Mouse (Mus musculus) kidney, adult 2 months (tissue): Measurements from ENCODE around the gene Kpna7. TPM values are rescaled to one million over a fixed set of nuclear protein-coding genes. Genes with fewer than 3 reads are reported as not detected.
A peak's percentile ranks its signal among the peaks of the same experiment; 100 is the strongest.

Experiments
- DNase-seq: peaks from one replicate; pipeline ENCODE4 v3.0.0; 2021
- H3K27ac ChIP-seq: fragments of 200-500 bp; 2 replicates; pipeline ENCODE4 v1.5.1; 2012; ENCODE audit warnings: low read depth, low read length, control low read depth, inconsistent platforms; ENCODE audit not compliant: insufficient read depth
- H3K27me3 ChIP-seq: fragments of 200-500 bp; replicated peaks from 2 replicates; pipeline ENCODE4 v1.6.1; 2012; ENCODE audit warnings: mild to moderate bottlenecking, moderate library complexity, low read length, inconsistent platforms; ENCODE audit not compliant: control insufficient read depth, insufficient read depth
- H3K36me3 ChIP-seq: fragments of 200-500 bp; 2 replicates; pipeline ENCODE4 v1.6.1; 2012; ENCODE audit warnings: mild to moderate bottlenecking, moderate library complexity, low read length, inconsistent platforms; ENCODE audit not compliant: control insufficient read depth, insufficient read depth
- H3K4me1 ChIP-seq: fragments of 200-500 bp; 2 replicates; pipeline ENCODE4 v1.6.1; 2011; ENCODE audit warnings: low read length; ENCODE audit not compliant: control insufficient read depth, insufficient read depth
- H3K4me3 ChIP-seq: fragments of 200-500 bp; 2 replicates; pipeline ENCODE4 v1.5.1; 2011; ENCODE audit warnings: mild to moderate bottlenecking, low read depth, low read length, control low read depth; ENCODE audit not compliant: insufficient read depth
- CTCF ChIP-seq: fragments of 200-500 bp; conservative IDR thresholded peaks from 2 replicates; pipeline ENCODE4 v1.5.1; 2011; ENCODE audit warnings: low read depth, mild to moderate bottlenecking, control low read depth, low read length, moderate library complexity, mixed read lengths; ENCODE audit not compliant: insufficient read depth, insufficient read length
- POLR2A ChIP-seq: fragments of 200-500 bp; IDR thresholded peaks from one replicate; pipeline ENCODE4 v1.6.1; 2011; ENCODE audit warnings: low read depth, low read length, control low read depth
- WGBS: fragments of 180-500 bp; shearing (Covaris S2); methylation state at CpG from one replicate; pipeline ENCODE4 v1.1.7; 2018; 5-methylcytosine and 5-hydroxymethylcytosine counted together
- polyA plus RNA-seq: library from polyadenylated mRNA; depleted of rRNA; stranded (reverse); fragments of >200 nt; gene quantifications from 2 replicates; pipeline ENCODE4 v1.2.3, GENCODE M21; 2012

Kpna7 gene
- polyA plus RNA-seq, 1 experiment, result not detected

- H3K27ac ChIP-seq, result peak overlapping the region; percentile 86
- peak overlapping the region; percentile 82 for H3K4me3 ChIP-seq
- TF ChIP-seq POLR2A (no peak), CTCF (no peak)
- no peaks in the 10 kb centered on the region for H3K27me3 ChIP-seq
- WGBS, result 11% methylated on average over 40 of the region's 40 CpGs
- H3K4me1 ChIP-seq, result peaks cover 3% of the 10 kb centered on the region; the same call in 1 of the 2 replicates
- no peaks in the 10 kb centered on the region for H3K36me3 ChIP-seq
- DNase-seq, result peak; percentile 69
Observed at GRCm38 (mm10) chr5:145114606-145115473, 31.0 kb upstream of the Kpna7 start.

GRCm38 (mm10) chr5:145114071-145114605 lies 30.3 kb upstream of the Kpna7 start, which contains the start of gene Arpc1b:
Arpc1b (plus strand) TSS chr5:145114215.
- peak; percentile 77 for DNase-seq
- Histone ChIP-seq H3K27me3 (no peaks in the 10 kb centered on the region), H3K4me3 (peak within 1 kb of the TSS; percentile 82), H3K4me1 (peaks cover 3% of the 10 kb centered on the region; the same call in 1 of the 2 replicates), H3K36me3 (no peaks in the 10 kb centered on the region), H3K27ac (peak within 1 kb of the TSS; percentile 86)
- TF ChIP-seq CTCF, result no peak
- no peak for TF ChIP-seq POLR2A
- under 1% methylated on average over 47 of the region's 53 CpGs for WGBS

GRCm38 (mm10) chr5:145113416-145113815 lies 29.6 kb upstream of the Kpna7 start:
- Histone ChIP-seq H3K36me3 (no peaks in the 10 kb centered on the region), H3K27ac (no peak overlapping the region), H3K4me3 (peak overlapping the region; percentile 82; the same call in 1 of the 2 replicates), H3K4me1 (peaks cover 3% of the 10 kb centered on the region; the same call in 1 of the 2 replicates), H3K27me3 (no peaks in the 10 kb centered on the region)
- no peak for DNase-seq
- TF ChIP-seq CTCF (no peak), POLR2A (no peak)
- 23% methylated on average over 2 of the region's 2 CpGs for WGBS

- 83% methylated on average over 8 of the region's 8 CpGs for WGBS
- Histone ChIP-seq H3K27ac (no peak overlapping the region), H3K36me3 (no peaks in the 10 kb centered on the region), H3K27me3 (no peaks in the 10 kb centered on the region), H3K4me1 (peaks cover 3% of the 10 kb centered on the region; the same call in 1 of the 2 replicates), H3K4me3 (no peak overlapping the region)
- no peak for TF ChIP-seq POLR2A
- no peak for TF ChIP-seq CTCF
- no peak for DNase-seq
Observed at GRCm38 (mm10) chr5:145112566-145112965, 28.7 kb upstream of the Kpna7 start.

- H3K36me3 ChIP-seq, result peaks cover 3% of the 10 kb centered on the region; the same call in 1 of the 2 replicates
- DNase-seq, result no peak
- WGBS, result 90% methylated on average over 6 of the region's 6 CpGs
- TF ChIP-seq POLR2A (no peak), CTCF (no peak)
- no peak overlapping the region for H3K27ac ChIP-seq
- peaks cover 3% of the 10 kb centered on the region; the same call in 1 of the 2 replicates for H3K4me1 ChIP-seq
- H3K27me3 ChIP-seq, result no peaks in the 10 kb centered on the region
- no peak overlapping the region for H3K4me3 ChIP-seq
Observed at GRCm38 (mm10) chr5:145110401-145110800, 26.6 kb upstream of the Kpna7 start.

- TF ChIP-seq POLR2A (no peak), CTCF (no peak)
- H3K4me1 ChIP-seq, result no peaks in the 10 kb centered on the region
- H3K27ac ChIP-seq, result no peak overlapping the region
- H3K36me3 ChIP-seq, result peaks cover 3% of the 10 kb centered on the region; the same call in 1 of the 2 replicates
- no peak for DNase-seq
- H3K4me3 ChIP-seq, result no peak overlapping the region
- WGBS, result 86% methylated on average over 9 of the region's 9 CpGs
- no peaks in the 10 kb centered on the region for H3K27me3 ChIP-seq
Observed at GRCm38 (mm10) chr5:145105694-145106275, 22.0 kb upstream of the Kpna7 start.
